Mouse (Mus musculus): ENCODE results near the gene Zbtb48. TPM values are rescaled to one million over a fixed set of nuclear protein-coding genes. Genes with fewer than 3 reads are reported as not detected.
"Not testable (repeated sequence)": the region's sequence is repeated elsewhere in the genome, so short reads cannot be mapped to it uniquely, and the experiment has no call there.

Zbtb48 gene
- total RNA-seq (2021): 10 to 100 TPM; 12.3 to 12.7 TPM
- long read RNA-seq, experiment 1, transcript Zbtb48-201 (11 exons, 2,218 nt): major isoform, 8 of 21 reads
- long read RNA-seq, experiment 1, partial matches to known transcripts: 3 of 21 reads
- long read RNA-seq, experiment 1, other reads (novel, unspliced or antisense): 10 of 21 reads
- long read RNA-seq, experiment 2, partial matches to known transcripts: 0 of 5 reads
- long read RNA-seq, experiment 2, other reads (novel, unspliced or antisense): 4 of 5 reads

DNA sequence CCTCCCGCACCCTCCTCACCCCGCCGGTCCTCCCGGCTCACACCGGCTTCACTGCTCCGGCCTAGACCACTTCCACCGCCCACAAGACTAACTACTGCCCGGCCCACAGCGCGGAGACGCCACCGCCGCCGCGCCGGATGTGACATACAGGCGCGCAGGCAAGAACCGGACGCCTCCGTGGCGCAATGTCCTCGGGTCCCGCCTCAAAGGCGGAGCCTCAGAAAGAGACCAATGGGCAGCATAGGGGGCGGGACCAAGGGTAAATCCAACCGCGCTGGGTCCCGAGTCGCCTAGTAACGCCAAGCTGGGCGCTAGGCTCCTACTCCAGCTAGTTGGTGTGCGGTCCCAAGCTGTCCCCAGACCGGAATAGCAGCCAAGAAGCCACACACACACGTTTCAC, at the start of gene Zbtb48:
Gene Zbtb48, minus strand, starts transcription at position 148 of the 400 bp plus-strand sequence.
- DNase-seq (ENCODE audit: low spot score in 2 of 2): peak; percentile 92 to 97

GRCm38 (mm10) chr4:152077191-152077590, 49.7 kb upstream of the Zbtb48 start:
- DNase-seq (ENCODE audit: low spot score in 2 of 2): no peak

GRCm38 (mm10) chr4:152074548-152074947, 47.1 kb upstream of the Zbtb48 start:
- DNase-seq (ENCODE audit: low spot score in 2 of 2): no peak

DNA sequence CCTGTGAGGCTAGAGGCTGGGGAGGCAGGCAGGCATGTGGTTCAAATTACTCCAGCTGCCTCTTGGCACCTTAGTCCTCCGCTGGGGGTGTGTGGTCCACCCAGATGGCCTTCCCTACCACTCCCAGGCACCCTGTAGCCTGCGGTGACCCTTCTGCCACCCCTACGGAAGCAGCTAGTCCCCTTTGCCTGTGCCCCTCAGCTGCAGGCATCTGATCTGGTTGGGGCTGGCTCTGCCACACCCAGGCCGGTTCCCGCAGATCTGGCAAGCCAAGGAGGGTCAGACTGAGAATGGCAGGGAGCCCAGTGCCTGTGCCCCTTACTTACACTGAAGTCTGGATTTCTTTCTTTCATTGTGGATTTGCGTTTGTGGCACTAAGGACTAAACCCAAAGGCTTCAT, 46.2 kb upstream of the Zbtb48 start:
- DNase-seq (ENCODE audit: low spot score in 2 of 2): no peak

DNA sequence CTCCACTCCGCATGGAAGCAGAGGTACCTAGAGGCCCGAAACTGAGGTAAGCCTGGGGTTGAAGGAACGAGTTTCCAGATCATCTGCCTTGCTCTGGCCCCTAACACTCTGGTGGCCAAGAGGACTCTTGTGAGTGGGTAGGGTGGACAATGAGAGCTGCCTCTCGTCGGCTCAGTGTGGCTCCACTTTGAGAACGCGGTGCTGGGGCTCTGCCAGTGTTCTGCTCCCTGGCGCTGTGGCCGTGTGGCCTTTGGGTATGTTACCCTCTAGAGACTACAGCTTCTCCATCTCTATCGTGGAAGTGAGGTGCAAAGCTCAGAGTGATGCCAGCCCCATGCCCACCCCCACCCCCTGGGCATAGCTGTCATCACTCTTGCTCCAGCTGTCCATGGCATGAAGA, 45.2 kb upstream of the Zbtb48 start:
- DNase-seq (ENCODE audit: low spot score in 2 of 2): no peak

- no peak for DNase-seq (ENCODE audit: low spot score in 2 of 2)
These were observed 44.7 kb upstream of the Zbtb48 start, which contains the start of gene Plekhg5 for GRCm38 (mm10) chr4:152072121-152072601. Plekhg5 (plus strand) TSS chr4:152072498.

DNA sequence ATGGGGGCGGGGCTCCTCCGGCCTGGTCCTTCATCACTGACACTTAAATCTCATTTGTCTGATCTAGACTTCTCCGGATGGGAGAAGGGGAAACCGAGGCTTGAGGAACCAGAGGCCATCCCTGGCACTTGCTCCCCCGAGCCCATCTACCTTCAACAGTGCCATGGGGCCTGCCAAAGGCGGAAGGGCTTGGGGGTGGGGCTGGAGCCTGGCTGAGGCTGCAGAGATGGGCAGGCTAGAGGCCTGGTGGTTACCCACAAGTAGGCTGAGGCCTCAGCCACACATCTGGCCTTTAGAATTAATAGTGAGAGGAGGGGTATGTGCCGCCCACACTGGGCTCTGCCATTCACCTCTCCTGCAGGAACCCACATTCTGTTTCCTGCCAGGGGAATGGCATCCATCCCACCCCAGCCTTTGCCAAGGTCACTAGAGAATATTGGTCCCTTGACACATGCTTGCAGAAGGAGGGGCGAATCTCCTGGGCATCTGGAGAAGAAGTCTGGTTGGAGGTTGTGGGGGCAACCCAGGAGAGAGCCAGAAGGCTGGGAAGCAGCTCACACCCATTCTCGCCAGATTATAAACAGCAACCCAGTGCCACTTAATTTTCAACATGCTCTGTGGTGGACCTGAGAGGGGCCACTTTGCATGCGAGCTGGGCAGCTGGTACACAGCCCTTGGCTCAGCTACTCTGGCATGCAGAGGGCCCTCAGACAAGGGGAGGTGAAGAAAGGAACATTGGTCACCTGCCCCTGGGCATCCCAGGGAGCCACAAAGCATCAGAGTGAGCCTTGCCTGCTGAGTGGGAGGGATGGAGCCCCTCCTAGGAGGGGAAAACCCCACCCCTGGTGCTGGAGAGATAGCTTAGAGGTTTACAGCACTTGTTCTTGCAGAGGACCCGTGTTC, 43.3 kb upstream of the Zbtb48 start:
- no peak for DNase-seq (ENCODE audit: low spot score in 2 of 2)

- no peak for DNase-seq (ENCODE audit: low spot score in 2 of 2)
These were observed 41.8 kb upstream of the Zbtb48 start for GRCm38 (mm10) chr4:152069245-152069644.

DNA sequence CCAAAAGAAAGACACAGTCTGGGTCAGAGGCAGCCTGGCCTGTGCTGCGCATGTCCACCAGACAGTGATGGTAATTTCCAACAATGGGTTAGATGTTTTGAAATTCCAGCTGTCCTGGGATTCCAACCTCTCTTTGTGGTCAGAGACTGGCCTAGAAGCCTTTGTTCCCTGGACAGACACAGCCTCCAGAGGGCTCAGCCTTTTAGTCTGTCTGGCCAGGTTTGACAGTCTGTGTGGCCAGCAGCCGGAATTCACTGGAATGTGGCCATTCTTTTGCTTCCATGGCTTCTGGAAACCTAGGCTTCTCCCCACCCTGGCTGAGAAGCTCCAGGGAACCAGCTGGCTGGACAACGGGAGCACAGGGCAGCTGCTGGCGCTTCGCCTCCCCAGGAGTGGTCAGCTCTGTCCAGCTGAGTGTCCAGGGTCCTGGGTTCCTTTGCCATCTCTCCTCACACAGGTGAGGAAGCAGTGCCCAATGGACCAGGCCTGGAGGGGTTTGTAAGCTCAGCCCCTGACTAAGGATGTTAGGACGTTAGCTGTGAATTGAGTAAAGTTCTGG, 40.8 kb upstream of the Zbtb48 start:
- DNase-seq (ENCODE audit: low spot score in 2 of 2): no peak

DNA sequence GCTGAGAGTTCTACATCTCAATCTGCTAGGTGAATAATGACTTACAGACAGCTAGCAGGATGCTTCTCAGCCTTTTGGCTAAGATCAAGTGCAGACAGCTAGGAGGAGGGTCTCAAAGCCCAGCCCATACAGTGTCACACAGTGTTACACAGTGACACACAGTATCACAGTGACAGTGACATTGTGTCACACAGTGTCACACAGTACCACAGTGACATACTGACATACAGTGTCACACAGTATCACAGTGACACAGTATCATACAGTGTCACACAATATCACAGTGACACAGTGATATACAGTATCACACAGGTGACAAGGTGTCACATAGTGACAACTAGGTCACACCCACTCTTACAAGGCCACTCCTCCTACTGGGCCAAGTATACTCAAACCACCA, 39.8 kb upstream of the Zbtb48 start:
- DNase-seq (ENCODE audit: low spot score in 2 of 2): no peak

GRCm38 (mm10) chr4:152062390-152063110, 35.1 kb upstream of the Zbtb48 start:
- peak; percentile 10 to 22 for DNase-seq (ENCODE audit: low spot score in 2 of 2)

GRCm38 (mm10) chr4:152044609-152045008, 17.1 kb upstream of the Zbtb48 start:
- no peak for DNase-seq (ENCODE audit: low spot score in 2 of 2)

DNA sequence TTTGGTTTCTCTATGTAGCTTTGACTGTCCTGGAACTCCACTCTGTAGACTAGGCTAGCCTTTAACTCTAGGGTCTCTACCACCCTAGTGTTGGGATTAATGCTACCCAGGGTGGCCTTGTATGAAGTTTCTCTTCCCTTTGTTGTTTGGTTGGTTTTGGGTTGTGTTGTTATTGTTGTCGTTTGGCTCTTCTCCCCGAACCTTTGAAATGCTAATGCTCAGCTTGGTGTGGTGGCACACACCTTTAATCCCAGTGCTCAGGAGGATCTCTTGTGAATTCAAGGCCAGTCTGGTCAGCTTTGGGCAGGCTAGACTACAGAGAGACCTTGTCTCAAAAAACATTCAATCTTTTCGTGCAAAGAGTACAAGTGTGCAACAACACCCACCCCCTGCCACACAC, 15.7 kb upstream of the Zbtb48 start:
- DNase-seq (ENCODE audit: low spot score in 2 of 2): no peak

GRCm38 (mm10) chr4:152041924-152042641, 14.6 kb upstream of the Zbtb48 start:
- no peak for DNase-seq (ENCODE audit: low spot score in 2 of 2)

- no peak for DNase-seq (ENCODE audit: low spot score in 2 of 2)
These were observed 12.4 kb upstream of the Zbtb48 start for GRCm38 (mm10) chr4:152039831-152040310.

GRCm38 (mm10) chr4:152038985-152039830, 11.7 kb upstream of the Zbtb48 start, which contains the start of gene Nol9:
Nol9 (plus strand) TSS chr4:152039321.
- DNase-seq (ENCODE audit: low spot score in 2 of 2): peak; percentile 91 to 94

- no peak for DNase-seq (ENCODE audit: low spot score in 2 of 2)
These were observed 10.9 kb upstream of the Zbtb48 start, which contains the start of gene Tas1r1 for GRCm38 (mm10) chr4:152038225-152038984. Tas1r1 (minus strand) TSS chr4:152038568.

DNA sequence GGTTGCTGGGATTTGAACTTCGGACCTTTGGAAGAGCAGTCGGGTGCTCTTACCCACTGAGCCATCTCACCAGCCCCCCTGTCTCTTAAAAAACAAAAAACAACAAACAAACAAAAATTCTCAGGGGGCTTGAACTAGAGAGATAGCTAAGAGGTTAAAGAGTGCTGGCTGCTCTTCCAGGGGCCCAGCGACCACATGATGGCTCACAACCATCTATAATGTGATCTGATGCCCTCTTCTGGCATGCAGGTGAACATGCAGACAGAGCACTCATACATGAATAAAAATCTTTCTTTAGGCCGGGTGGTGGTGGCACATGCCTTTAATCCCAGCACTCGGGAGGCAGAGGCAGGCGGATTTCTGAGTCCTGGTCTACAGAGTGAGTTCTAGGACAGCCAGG, 9.0 kb upstream of the Zbtb48 start:
- not testable (repeated sequence) for DNase-seq (ENCODE audit: low spot score in 2 of 2)

Data from left cerebral cortex, adult 18-20 months (tissue).